Mouse (Mus musculus) monocyte, adult 5-6 weeks (primary cell): Measurements from ENCODE around the gene Mum1. TPM values are rescaled to one million over a fixed set of nuclear protein-coding genes. Genes with fewer than 3 reads are reported as not detected.
"Not testable (repeated sequence)": the region's sequence is repeated elsewhere in the genome, so short reads cannot be mapped to it uniquely, and the experiment has no call there.

Experiments
- ATAC-seq: fragments of 153-309, 156-312 bp; replicated peaks from 2 replicates; pipeline ENCODE4 v1.8.0; 2017; ENCODE audit warnings: mild to moderate bottlenecking; ENCODE audit not compliant: low TSS enrichment, insufficient number of reproducible peaks, severe bottlenecking, poor library complexity, low FRiP score
- total RNA-seq: library from RNA; stranded (forward); fragments of 200-1000, 200-491, 200-594 nt; gene quantifications from 3 replicates; pipeline ENCODE4 v1.2.3, GENCODE M21; 2017

Mum1 gene
- total RNA-seq, 1 experiment from 2014 or later, result 43.7 TPM

DNA sequence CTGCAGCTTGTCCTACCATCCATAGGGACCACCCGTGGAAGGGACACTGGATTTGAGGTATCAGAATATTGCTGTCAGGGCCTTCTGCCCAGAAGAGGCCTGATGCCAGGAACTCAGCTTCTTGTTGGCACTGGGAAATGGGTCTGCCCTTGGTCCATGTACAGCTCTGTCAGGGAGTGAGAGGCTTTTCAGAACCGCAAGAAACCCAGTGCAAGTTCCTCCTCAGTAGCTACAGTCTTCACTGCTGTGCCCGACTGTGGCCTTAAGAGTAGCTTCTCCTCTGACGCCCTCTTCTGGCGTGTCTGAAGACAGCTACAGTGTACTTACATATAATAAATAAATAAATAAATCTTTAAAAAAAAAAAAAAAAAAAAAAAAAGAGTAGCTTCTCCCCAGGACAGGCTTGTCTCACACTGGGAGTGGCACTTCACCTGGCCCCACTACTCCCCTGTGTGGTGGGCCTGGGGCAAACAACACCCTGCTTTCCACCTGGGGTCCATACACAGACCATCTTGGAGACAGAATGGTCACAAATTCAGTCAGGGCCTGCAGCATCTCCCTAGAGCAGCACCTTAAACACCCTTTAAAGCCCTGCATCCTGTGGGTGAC is 18.7 kb downstream of the Mum1 start:
- ATAC-seq, result 0 out of 2 replicates have a peak, but pooled peaks have one; percentile 23

DNA sequence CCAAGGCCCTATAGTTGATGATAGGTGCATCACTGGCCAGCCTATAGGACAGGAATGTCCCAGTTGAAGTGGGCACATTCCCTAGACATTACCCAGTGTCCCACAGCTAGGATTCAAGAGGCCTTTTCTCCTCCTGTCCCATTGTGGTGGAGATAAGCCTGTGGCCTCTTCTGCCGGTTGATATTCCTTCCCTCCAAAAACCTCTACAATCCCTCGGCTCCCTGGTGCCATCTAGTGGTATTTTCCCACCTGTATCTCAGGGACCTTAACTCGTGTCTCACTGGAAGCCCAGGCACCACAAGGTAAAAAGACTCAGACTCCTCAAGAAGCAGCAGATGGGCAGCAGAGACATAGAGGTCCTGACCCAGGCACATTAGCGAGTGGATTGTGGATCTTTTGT is 19.4 kb downstream of the Mum1 start:
- ATAC-seq, result peak; percentile 25; the same call in 1 of the 2 replicates

DNA sequence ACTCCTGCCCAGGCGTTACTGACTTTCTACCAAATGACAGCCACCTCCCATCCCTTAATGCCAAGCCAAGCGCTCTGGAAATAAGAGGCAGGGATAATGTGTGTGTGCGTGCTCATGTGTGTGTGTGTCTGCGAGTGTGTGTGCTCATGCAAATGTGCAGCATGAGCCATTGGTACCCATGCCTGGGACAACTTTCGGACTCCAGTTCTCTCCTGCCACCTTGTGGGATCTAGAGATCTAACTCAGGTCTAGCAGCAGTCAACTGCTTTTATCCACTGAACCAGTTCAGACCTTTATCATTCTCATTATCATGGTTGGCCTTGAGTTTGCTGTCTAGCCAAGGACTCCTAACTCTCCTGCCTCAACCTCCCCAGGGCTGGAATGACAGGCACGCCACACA is 21.6 kb downstream of the Mum1 start:
- no peak for ATAC-seq

DNA sequence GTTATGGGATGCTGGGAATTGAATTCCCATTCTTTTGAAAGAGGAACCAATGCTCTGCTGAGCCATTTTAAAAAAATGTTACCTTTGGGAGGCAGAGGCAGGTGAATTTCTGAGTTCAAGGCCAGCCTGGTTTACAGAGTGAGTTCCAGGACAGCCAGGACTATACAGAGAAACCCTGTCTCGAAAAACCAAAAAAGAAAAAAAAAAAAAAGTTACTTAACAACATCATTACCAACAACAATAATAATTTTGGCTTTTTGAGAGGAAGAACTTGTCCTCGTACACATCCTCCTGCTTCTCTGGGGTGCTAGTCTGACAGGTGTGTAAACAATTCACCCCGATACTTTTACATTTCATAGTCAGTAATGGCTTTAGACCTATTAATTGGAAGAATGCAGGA is 22.2 kb downstream of the Mum1 start:
- ATAC-seq, result not testable (repeated sequence)

DNA sequence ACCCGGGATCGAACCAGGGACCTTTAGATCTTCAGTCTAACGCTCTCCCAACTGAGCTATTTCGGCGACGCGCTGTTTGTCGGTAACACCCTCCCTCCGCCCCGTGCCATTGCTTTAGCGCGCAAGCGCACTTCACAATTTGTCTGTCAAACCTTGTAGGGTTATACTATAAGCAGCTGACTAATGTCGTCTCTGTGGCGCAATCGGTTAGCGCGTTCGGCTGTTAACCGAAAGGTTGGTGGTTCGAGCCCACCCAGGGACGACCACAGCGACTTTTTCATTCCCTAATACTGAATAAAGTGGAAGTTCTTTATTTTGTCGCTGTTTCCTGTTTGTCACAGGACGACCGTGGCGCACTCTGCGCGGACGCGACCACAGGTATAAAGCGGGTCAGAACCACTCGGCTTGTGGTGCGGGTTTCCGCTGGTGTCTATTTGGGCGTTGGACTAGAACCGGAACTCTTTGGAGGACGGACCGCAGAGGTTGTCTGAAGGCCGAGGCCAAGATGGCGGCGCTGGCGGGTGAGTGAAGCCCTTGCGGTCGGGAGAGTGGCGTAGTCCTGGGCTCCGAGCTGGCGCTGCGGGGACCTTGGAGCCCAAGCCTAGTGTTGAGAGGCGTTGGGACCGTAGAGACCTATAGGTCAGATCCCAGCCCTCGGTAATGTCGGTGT is 22.9 kb downstream of the Mum1 start, which contains the start of gene Ndufs7:
Ndufs7 (plus strand) TSS at position 151 of the 670 bp plus-strand sequence.
- ATAC-seq, result peak; percentile 72

DNA sequence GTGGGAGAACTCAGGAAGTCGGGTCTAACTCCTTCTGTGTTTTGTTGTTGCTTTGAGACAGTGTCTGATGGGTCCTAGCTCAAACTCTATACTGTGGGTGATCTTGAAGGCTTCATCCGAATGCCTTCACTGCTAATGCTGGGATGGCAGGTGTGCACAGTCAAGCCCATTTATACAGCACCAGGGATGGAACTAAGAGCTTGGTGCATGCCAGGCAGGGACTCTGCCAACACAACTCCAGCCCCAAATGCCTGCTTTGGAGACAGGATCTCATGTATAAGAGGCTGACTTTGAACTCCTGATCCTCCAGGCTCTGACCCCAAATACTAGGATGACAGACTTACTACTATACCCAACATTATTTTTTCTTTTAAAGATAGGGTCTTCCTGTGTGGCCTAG is 23.8 kb downstream of the Mum1 start:
- no peak for ATAC-seq

GRCm38 (mm10) chr10:80250573-80250972 is 24.3 kb downstream of the Mum1 start:
- no peak for ATAC-seq

- ATAC-seq, result no peak
Observed at GRCm38 (mm10) chr10:80252011-80252410, 25.8 kb downstream of the Mum1 start.

DNA sequence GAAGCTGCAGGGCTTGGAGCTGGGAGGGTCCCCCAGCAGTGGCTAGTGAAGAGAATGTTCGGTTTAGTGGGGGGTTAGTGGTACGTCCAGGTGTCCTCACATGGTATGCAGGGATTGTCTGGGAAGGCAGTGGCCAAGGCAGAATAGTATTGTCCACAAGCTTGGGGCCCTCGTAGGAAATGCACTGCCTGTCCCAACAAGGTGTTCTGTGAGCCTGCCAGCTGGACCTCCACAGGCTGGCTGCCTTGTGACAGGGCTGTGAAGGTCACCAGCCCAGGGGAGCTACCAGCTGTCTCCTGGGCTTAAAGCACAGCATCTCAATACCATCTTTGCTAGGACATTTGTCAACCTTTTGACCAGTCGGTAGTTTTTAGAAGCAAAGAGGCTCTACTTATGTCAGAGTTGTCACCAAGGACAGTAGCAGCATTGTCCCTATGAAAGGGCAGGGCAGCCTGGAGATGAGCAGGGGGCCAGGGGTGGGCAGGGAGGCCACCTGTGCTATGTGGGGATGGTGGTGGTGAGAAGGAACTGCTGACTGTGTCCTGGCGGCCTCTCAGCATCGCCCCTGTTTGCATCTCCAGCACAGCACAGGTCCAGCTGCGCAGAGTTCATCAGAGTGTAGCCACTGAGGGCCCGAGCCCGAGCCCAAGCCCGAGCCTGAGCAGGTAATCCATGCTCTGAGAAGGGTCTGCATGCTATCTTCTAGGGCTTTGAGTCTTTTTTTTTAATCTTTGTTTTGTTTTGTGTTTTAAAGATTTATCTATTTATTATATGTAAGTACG is 26.4 kb downstream of the Mum1 start:
- ATAC-seq, result no peak

GRCm38 (mm10) chr10:80253551-80253950 is 27.3 kb downstream of the Mum1 start:
- ATAC-seq, result no peak

- no peak for ATAC-seq
Observed at GRCm38 (mm10) chr10:80254331-80255297, 28.4 kb downstream of the Mum1 start.

DNA sequence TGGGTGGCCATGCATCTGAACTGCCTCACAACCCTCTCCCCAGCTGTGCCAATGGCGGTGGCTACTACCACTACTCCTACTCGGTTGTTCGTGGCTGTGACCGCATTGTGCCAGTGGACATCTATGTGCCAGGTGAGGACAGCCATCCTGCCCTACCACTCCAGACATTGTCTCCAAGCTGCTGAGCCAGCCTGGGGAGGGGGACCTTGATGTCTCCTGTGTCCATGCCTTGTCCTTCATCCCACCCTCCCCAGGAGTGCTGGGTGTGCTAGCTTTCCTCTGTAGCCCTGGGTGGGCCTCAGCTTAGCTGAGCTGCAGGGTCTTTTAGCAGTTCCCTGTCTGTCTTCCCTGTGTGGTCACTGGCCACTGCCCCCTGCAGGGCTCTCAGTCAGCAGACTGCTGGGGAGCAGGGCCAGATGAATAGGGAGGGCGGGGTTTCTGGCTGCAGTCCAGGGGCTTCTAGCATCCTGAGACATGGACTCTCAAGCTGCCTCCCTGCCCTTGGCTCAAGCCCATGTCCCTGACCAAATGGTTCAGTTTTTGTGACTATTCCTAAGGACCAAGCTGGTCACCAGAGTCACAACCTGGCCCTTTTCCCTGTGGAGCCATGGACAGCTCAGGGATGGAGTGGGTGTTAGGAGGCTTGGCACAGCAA is 29.8 kb downstream of the Mum1 start:
- no peak for ATAC-seq

DNA sequence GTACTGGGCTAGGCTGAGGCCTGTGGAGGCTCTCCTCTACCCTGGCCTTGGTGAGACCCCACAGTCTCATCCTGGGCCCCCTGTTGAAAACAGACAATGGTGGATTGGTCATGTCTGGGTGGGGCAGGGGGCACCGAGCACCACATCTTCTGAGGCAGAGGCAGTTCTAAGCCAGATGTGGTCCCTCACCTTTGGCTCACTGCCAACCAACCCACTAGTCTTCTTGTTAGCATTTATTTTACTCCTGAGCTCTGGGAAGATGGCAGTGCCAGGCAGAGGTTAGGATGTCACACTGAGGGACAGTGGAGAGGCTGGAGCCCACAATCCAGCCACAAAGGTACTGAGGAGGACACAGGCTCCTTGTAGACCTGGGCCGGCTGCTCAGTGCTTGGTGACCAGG is 31.7 kb downstream of the Mum1 start:
- no peak for ATAC-seq

DNA sequence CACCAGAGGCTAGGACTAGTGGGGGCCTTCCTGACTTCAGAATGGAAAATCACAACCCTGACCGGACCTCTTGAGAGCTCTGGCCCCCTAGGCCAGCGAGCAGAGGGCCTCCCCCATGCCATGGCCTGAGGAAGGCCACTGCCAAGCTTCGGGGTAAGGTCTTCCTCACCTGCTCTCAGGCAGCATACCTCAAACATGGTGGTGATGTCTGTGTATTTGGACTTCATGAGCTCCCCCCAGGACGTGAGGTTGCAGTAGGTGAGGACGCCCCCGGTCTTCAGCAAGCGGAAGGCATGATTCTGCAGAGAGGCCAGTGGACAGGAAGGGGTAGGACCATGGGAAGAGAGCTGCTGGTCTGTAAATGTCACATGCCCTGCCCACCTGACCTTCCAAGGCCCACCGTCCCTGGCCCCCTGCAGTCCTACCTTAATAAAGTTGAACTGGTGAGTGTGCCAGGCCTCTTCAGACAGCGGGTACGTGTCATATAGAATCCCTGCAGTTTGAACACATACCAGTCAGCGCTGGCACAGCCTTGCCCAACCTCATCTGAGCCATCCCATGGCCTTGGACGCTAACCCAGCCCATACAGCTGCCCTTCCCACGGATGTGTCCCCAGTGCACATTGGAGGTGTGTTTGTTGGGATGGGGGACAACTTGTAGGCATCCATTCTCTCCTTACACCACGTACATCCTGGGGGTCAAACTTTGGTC is 32.7 kb downstream of the Mum1 start:
- no peak for ATAC-seq

- no peak for ATAC-seq
Observed at GRCm38 (mm10) chr10:80259463-80259805, 33.2 kb downstream of the Mum1 start.

- no peak for ATAC-seq
Observed at GRCm38 (mm10) chr10:80259861-80260641, 33.8 kb downstream of the Mum1 start.
